Mouse (Mus musculus) small intestine, adult 2 months (tissue): Measurements from ENCODE around the gene Olfr284. TPM values are rescaled to one million over a fixed set of nuclear protein-coding genes. Genes with fewer than 3 reads are reported as not detected.

ENCODE experiments used
- H3K27ac ChIP-seq: fragments of 200-500 bp; 2 replicates; pipeline ENCODE4 v1.5.1; 2012; ENCODE audit warnings: low read depth, low read length, control low read depth, inconsistent platforms; ENCODE audit not compliant: insufficient read depth
- H3K27me3 ChIP-seq: fragments of 200-500 bp; 2 replicates; pipeline ENCODE4 v1.6.1; 2012; ENCODE audit warnings: mild to moderate bottlenecking, moderate library complexity, low read length, inconsistent platforms; ENCODE audit not compliant: control insufficient read depth, insufficient read depth
- H3K36me3 ChIP-seq: fragments of 200-500 bp; 2 replicates; pipeline ENCODE4 v1.6.1; 2012; ENCODE audit warnings: mild to moderate bottlenecking, low read length, control low read depth, inconsistent platforms; ENCODE audit not compliant: control insufficient read depth, insufficient read depth
- H3K4me1 ChIP-seq: fragments of 200-500 bp; 2 replicates; pipeline ENCODE4 v1.6.1; 2012; ENCODE audit warnings: low read length, inconsistent platforms, mixed read lengths; ENCODE audit not compliant: control insufficient read depth, insufficient read depth, insufficient read length
- H3K4me3 ChIP-seq: fragments of 200-500 bp; 2 replicates; pipeline ENCODE4 v1.5.1; 2012; ENCODE audit warnings: low read depth, mild to moderate bottlenecking, control low read depth, inconsistent platforms, low read length, moderate library complexity
- CTCF ChIP-seq: fragments of 200-500 bp; IDR thresholded peaks from 2 replicates; pipeline ENCODE4 v1.5.1; 2012; ENCODE audit warnings: low read depth, mild to moderate bottlenecking, control low read depth, inconsistent platforms, low read length, moderate library complexity, mixed read lengths; ENCODE audit not compliant: insufficient replicate concordance, insufficient read length; ENCODE audit errors: extremely low read depth
- POLR2A ChIP-seq: fragments of 200-500 bp; IDR thresholded peaks from 2 replicates; pipeline ENCODE4 v1.6.1; 2012; ENCODE audit warnings: low read depth, mild to moderate bottlenecking, control low read depth, inconsistent platforms, low read length, moderate library complexity
- WGBS: fragments of 180-500 bp; shearing (Covaris S2); methylation state at CpG from one replicate; pipeline ENCODE4 v1.1.7; 2018; 5-methylcytosine and 5-hydroxymethylcytosine counted together
- polyA plus RNA-seq: library from polyadenylated mRNA; depleted of rRNA; stranded (reverse); fragments of >200 nt; gene quantifications from 2 replicates; pipeline ENCODE4 v1.2.3, GENCODE M21; 2012; rRNA removed

Gene Olfr284
- polyA plus RNA-seq, 1 experiment, result not detected

DNA sequence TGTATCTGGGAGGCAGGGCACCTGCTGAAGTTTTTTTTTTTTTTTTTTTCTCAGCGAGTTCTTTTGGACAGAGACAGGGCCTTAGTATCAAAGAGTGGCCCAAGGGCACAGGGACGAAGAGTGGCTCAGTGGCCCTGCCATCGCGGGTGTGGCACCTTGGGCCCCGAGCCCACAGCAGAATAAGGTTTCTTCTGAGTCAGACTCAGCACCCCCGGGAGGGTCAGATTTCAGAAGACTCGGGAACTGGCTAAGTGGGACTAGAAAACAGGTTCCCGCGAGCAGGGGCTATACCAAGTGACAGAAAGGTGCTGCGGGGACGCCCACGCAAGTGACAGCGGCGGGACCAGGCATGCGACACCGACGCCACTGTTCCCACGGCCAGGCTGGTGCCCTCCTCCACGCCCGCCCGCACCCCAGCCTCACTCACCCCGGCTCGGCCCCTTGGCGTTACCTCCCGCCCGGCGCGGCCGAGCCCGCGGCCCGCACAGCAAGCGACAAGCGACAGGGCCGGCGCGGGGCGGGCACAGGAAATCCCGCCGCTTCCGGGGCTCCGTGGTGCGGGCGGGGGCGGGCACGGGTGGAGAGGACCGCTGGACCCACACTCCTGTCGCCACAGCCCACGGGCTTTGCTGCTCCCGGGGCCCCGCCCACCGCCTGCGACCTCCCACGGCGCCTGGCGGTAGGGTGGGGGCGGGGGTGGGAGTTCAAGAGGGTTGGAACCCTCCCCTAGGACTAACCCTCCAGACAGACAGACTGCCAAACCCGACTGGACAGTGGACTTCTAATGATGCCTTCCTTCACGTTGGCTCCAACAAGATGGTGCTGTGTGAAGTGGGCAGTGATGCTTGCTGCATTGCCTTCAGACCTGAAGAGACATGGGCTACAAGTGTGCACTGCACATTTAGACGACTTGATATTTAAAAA, 44.9 kb downstream of the Olfr284 start, which contains the start of gene Zfp641:
Gene Zfp641, minus strand, starts transcription at position 534 of the 924 bp plus-strand sequence.
- no peak for TF ChIP-seq CTCF
- no peak for TF ChIP-seq POLR2A
- no peak within 1 kb of the TSS for H3K27ac ChIP-seq
- peaks cover 4% of the 10 kb centered on the region; the same call in 1 of the 2 replicates for H3K4me1 ChIP-seq
- WGBS, result 2% methylated on average over 56 of the region's 60 CpGs
- no peaks in the 10 kb centered on the region for H3K36me3 ChIP-seq
- peak within 1 kb of the TSS; percentile 68 for H3K4me3 ChIP-seq
- peaks cover 23% of the 10 kb centered on the region for H3K27me3 ChIP-seq

- no peak overlapping the region for H3K4me3 ChIP-seq
- H3K27ac ChIP-seq, result no peak overlapping the region
- no peaks in the 10 kb centered on the region for H3K36me3 ChIP-seq
- WGBS, result 91% methylated on average over 8 of the region's 8 CpGs
- H3K4me1 ChIP-seq, result peaks cover 4% of the 10 kb centered on the region; the same call in 1 of the 2 replicates
- H3K27me3 ChIP-seq, result peaks cover 23% of the 10 kb centered on the region
- TF ChIP-seq POLR2A (no peak), CTCF (no peak)
Observed at GRCm38 (mm10) chr15:98293651-98294050, 47.1 kb downstream of the Olfr284 start.

Other genes starting within 250 kb of the Olfr284 start
- 4.3 and 4.8 TPM in 2 replicates for gene Pfkm, start 248.4 kb downstream of the Olfr284 start, polyA plus RNA-seq
- 3.2 and 5.5 TPM in 2 replicates for gene Senp1, start 247.2 kb downstream of the Olfr284 start, polyA plus RNA-seq
- 15.8 and 27.3 TPM in 2 replicates for gene Asb8, start 175.4 kb downstream of the Olfr284 start, polyA plus RNA-seq
- gene Ccdc184, start 173.8 kb downstream of the Olfr284 start, polyA plus RNA-seq, result 0.22 and 0.43 TPM in 2 replicates
- not detected in 2 replicates for gene Olfr288, start 145.4 kb downstream of the Olfr284 start, polyA plus RNA-seq
- gene Gm44579, start 120.0 kb downstream of the Olfr284 start, polyA plus RNA-seq, result not detected in 2 replicates
- gene Olfr287, start 119.9 kb downstream of the Olfr284 start, polyA plus RNA-seq, result 0.11 and 0.67 TPM in 2 replicates
- 0.24 TPM in 1 of 2 replicates, not detected in the other for gene Olfr286, start 106.5 kb downstream of the Olfr284 start, polyA plus RNA-seq
- not detected in 2 replicates for gene H1fnt, start 83.7 kb downstream of the Olfr284 start, polyA plus RNA-seq
- gene Zfp641, start 44.8 kb downstream of the Olfr284 start, polyA plus RNA-seq, result 0.28 and 0.34 TPM in 2 replicates
- gene Olfr285, start 23.6 kb downstream of the Olfr284 start, polyA plus RNA-seq, result not detected in 2 replicates
- not detected in 2 replicates for gene Olfr283, start 40.0 kb upstream of the Olfr284 start, polyA plus RNA-seq
- gene Olfr282, start 90.2 kb upstream of the Olfr284 start, polyA plus RNA-seq, result not detected in 2 replicates
- not detected in 2 replicates for gene Olfr281, start 111.6 kb upstream of the Olfr284 start, polyA plus RNA-seq
- gene OR5BS1P, start 128.9 kb upstream of the Olfr284 start, polyA plus RNA-seq, result not detected in 2 replicates
- not detected in 2 replicates for gene Lalba, start 141.7 kb upstream of the Olfr284 start, polyA plus RNA-seq
- gene Olfr279, start 151.4 kb upstream of the Olfr284 start, polyA plus RNA-seq, result not detected in 2 replicates
- 8.4 and 15.0 TPM in 2 replicates for gene Kansl2, start 193.3 kb upstream of the Olfr284 start, polyA plus RNA-seq
- 3.6 and 5.2 TPM in 2 replicates for gene Ccnt1, start 229.9 kb upstream of the Olfr284 start, polyA plus RNA-seq
- gene 4930415O20Rik, start 230.0 kb upstream of the Olfr284 start, polyA plus RNA-seq, result 0.46 and 2.7 TPM in 2 replicates